Mouse (Mus musculus) midbrain, embryonic 12.5 days (tissue): Measurements from ENCODE around the gene Chtop. TPM values are rescaled to one million over a fixed set of nuclear protein-coding genes. Genes with fewer than 3 reads are reported as not detected.
A peak's percentile ranks its signal among the peaks of the same experiment; 100 is the strongest.

Experiments used
- ATAC-seq: fragments of 200-750 bp; cut with Nextera tagmentation; 2 replicates; pipeline ENCODE4 v1.8.0; 2017; ENCODE audit warnings: low read depth, moderate TSS enrichment, moderate library complexity; ENCODE audit not compliant: low FRiP score
- H3K27ac ChIP-seq: fragments of 300-500 bp; sonication (generic); replicated peaks from 2 replicates; pipeline ENCODE4 v1.5.1; 2016; ENCODE audit warnings: mild to moderate bottlenecking
- H3K27me3 ChIP-seq: fragments of 300-500 bp; sonication (generic); 2 replicates; pipeline ENCODE4 v1.6.1; 2016; ENCODE audit warnings: mild to moderate bottlenecking
- H3K36me3 ChIP-seq: fragments of 300-500 bp; sonication (generic); 2 replicates; pipeline ENCODE4 v1.6.1; 2016
- H3K4me1 ChIP-seq: fragments of 300-500 bp; sonication (generic); 2 replicates; pipeline ENCODE4 v1.6.1; 2016
- H3K4me2 ChIP-seq: fragments of 300-500 bp; sonication (generic); replicated peaks from 2 replicates; pipeline ENCODE4 v1.6.1; 2016; ENCODE audit warnings: mild to moderate bottlenecking, moderate library complexity
- H3K4me3 ChIP-seq: fragments of 300-500 bp; sonication (generic); 2 replicates; pipeline ENCODE4 v1.5.1; 2016; ENCODE audit warnings: mild to moderate bottlenecking
- H3K9ac ChIP-seq: fragments of 300-500 bp; sonication (generic); replicated peaks from 2 replicates; pipeline ENCODE4 v1.6.1; 2016; ENCODE audit warnings: mild to moderate bottlenecking, moderate library complexity
- H3K9me3 ChIP-seq: fragments of 300-500 bp; sonication (generic); 2 replicates; pipeline ENCODE4 v1.6.1; 2016; ENCODE audit warnings: mild to moderate bottlenecking
- WGBS: fragments of 180-500 bp; shearing (Covaris S2); methylation state at CpG from one replicate; pipeline ENCODE4 v1.1.7; 2016; 5-methylcytosine and 5-hydroxymethylcytosine counted together
- polyA plus RNA-seq: library from polyadenylated mRNA; unstranded; fragments of >200 nt; fragmentation: Nextera tagmentation; extraction: Ambion mirVana; gene quantifications from 2 replicates; pipeline ENCODE4 v1.2.1, GENCODE M21; 2016

The Chtop gene
- 220 and 221 TPM in 2 replicates for polyA plus RNA-seq

DNA sequence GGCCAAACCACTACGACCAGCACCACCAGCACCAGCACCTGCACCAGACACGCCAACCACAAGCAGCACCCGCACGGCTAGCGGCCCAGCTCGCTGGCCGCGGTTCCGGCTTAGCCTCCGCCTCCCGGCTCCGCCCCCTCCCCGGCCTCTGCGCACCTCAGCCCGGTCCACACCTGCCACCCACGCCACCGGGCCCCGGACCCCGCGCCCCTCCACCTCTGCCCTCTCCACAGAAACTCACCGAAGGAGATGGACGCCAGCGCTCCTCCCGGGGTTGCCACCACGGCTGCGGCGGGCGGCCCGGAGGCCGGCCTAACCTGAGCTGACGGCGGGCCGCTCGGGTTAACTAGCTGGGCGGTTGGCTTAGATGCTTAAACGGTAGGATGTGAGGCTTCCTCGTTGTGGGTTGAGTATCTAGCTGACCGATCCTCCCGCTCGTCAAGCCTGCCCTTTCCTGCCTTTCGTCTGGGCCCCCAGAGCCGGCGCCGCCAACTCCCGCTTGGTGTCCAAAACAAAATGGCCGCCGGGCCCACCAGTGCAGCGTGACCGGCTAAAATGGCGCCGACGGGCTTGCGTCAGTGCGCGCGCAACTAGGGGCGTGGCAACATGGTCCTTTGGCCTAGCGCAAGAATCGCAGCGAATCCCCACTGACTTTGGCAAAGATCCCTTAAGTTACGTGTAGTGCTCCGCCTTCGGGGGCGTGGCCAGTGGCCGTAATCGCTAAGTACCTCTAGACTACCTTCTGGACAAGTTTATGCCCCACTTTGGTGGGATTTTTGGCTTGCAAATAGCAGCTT is at the start of gene Chtop:
Chtop (minus strand) TSS at position 549 of the 797 bp plus-strand sequence.
- peak within 1 kb of the TSS; percentile 80 for H3K4me2 ChIP-seq
- peaks cover 20% of the 10 kb centered on the region for H3K4me1 ChIP-seq
- WGBS, result 0% methylated on average over 63 of the region's 66 CpGs
- peak within 1 kb of the TSS; percentile 97 for H3K4me3 ChIP-seq
- H3K27ac ChIP-seq, result peak within 1 kb of the TSS; percentile 92
- H3K9me3 ChIP-seq, result no peaks in the 10 kb centered on the region
- H3K36me3 ChIP-seq, result peaks cover 33% of the 10 kb centered on the region
- H3K9ac ChIP-seq, result peak within 1 kb of the TSS; percentile 99
- H3K27me3 ChIP-seq, result peaks cover 25% of the 10 kb centered on the region
- peak; percentile 92 for ATAC-seq

DNA sequence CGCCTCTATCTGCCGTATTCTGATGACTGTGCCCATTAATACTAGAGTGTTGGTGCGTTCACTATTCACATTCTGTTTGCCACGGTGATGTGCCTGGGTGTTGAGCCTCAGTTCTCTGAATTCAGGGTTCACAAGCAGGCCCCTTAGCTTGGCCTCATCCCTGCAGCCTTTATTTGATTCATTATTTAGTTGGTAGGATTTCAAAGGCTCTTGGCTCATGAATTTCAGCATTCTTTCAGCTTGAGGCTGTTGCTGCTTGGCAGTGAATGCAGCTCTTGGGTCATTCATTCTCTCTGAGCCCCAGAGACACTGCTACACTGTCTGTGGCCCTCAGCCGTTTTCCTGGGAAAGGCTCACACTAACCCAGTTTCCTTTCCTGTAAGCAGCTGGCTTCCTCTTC is 46.7 kb upstream of the Chtop start:
- H3K4me2 ChIP-seq, result no peak overlapping the region
- H3K4me3 ChIP-seq, result no peak overlapping the region
- 0 out of 2 replicates have a peak overlapping the region, but pooled peaks have one; percentile 12 for H3K27ac ChIP-seq
- no peaks in the 10 kb centered on the region for H3K27me3 ChIP-seq
- H3K9ac ChIP-seq, result no peak overlapping the region
- 32% methylated on average over 5 of the region's 5 CpGs for WGBS
- no peaks in the 10 kb centered on the region for H3K36me3 ChIP-seq
- peaks cover 4% of the 10 kb centered on the region; the same call in 1 of the 2 replicates for H3K4me1 ChIP-seq
- no peaks in the 10 kb centered on the region for H3K9me3 ChIP-seq
- peak; percentile 63 for ATAC-seq

DNA sequence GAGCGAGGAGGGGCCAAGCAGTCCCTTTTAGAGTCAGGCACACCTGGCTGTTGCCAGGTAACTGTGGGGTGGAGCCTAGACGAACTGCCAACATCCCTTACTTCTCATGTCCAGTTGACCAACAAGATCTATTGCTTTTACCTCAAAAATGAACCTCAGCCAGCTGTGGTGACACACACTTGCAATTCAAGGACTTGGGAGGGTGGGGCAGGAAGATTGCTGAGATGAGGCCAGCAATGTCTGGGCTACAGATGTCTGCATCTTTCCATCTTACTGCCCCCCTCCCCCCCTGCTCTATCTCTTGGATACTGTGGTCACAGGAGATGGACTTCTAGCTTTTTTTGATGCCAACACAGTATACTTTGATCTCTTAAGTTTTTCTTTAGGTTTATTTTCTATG is 42.9 kb upstream of the Chtop start:
- H3K27ac ChIP-seq, result no peak overlapping the region
- no peak for ATAC-seq
- no peaks in the 10 kb centered on the region for H3K36me3 ChIP-seq
- H3K9me3 ChIP-seq, result no peaks in the 10 kb centered on the region
- no peak overlapping the region for H3K9ac ChIP-seq
- no peak overlapping the region for H3K4me2 ChIP-seq
- peaks cover 4% of the 10 kb centered on the region; the same call in 1 of the 2 replicates for H3K4me1 ChIP-seq
- no peaks in the 10 kb centered on the region for H3K27me3 ChIP-seq
- 96% methylated on average over 2 of the region's 2 CpGs for WGBS
- H3K4me3 ChIP-seq, result no peak overlapping the region

- no peaks in the 10 kb centered on the region for H3K4me1 ChIP-seq
- H3K27me3 ChIP-seq, result no peaks in the 10 kb centered on the region
- no peaks in the 10 kb centered on the region for H3K9me3 ChIP-seq
- 95% methylated on average over 2 of the region's 2 CpGs for WGBS
- no peaks in the 10 kb centered on the region for H3K36me3 ChIP-seq
- no peak overlapping the region for H3K27ac ChIP-seq
- no peak overlapping the region for H3K4me2 ChIP-seq
- no peak overlapping the region for H3K9ac ChIP-seq
- no peak overlapping the region for H3K4me3 ChIP-seq
- ATAC-seq, result no peak
Measured at GRCm38 (mm10) chr3:90550421-90550790, 41.1 kb upstream of the Chtop start.

GRCm38 (mm10) chr3:90549676-90550420 is 40.5 kb upstream of the Chtop start:
- H3K4me1 ChIP-seq, result no peaks in the 10 kb centered on the region
- 66% methylated on average over 5 of the region's 5 CpGs for WGBS
- H3K36me3 ChIP-seq, result no peaks in the 10 kb centered on the region
- H3K27ac ChIP-seq, result no peak overlapping the region
- ATAC-seq, result no peak
- no peak overlapping the region for H3K9ac ChIP-seq
- no peak overlapping the region for H3K4me3 ChIP-seq
- no peaks in the 10 kb centered on the region for H3K9me3 ChIP-seq
- H3K27me3 ChIP-seq, result no peaks in the 10 kb centered on the region
- H3K4me2 ChIP-seq, result no peak overlapping the region

- H3K9me3 ChIP-seq, result no peaks in the 10 kb centered on the region
- peak overlapping the region; percentile 44; the same call in 1 of the 2 replicates for H3K9ac ChIP-seq
- H3K4me2 ChIP-seq, result peak overlapping the region; percentile 21; the same call in 1 of the 2 replicates
- no peak overlapping the region for H3K27ac ChIP-seq
- H3K27me3 ChIP-seq, result peaks cover 5% of the 10 kb centered on the region; the same call in 1 of the 2 replicates
- H3K36me3 ChIP-seq, result no peaks in the 10 kb centered on the region
- WGBS, result 31% methylated on average over 4 of the region's 4 CpGs
- peak; percentile 69 for ATAC-seq
- no peak overlapping the region for H3K4me3 ChIP-seq
- H3K4me1 ChIP-seq, result peaks cover 11% of the 10 kb centered on the region
Measured at GRCm38 (mm10) chr3:90540904-90541303, 31.6 kb upstream of the Chtop start.

- H3K36me3 ChIP-seq, result no peaks in the 10 kb centered on the region
- H3K9ac ChIP-seq, result no peak overlapping the region
- no peak overlapping the region for H3K4me2 ChIP-seq
- WGBS, result 84% methylated on average over 5 of the region's 5 CpGs
- peaks cover 5% of the 10 kb centered on the region; the same call in 1 of the 2 replicates for H3K27me3 ChIP-seq
- H3K4me1 ChIP-seq, result peaks cover 11% of the 10 kb centered on the region
- no peak for ATAC-seq
- H3K4me3 ChIP-seq, result no peak overlapping the region
- H3K27ac ChIP-seq, result no peak overlapping the region
- no peaks in the 10 kb centered on the region for H3K9me3 ChIP-seq
Measured at GRCm38 (mm10) chr3:90537905-90538296, 28.6 kb upstream of the Chtop start.

GRCm38 (mm10) chr3:90537141-90537904 is 28.0 kb upstream of the Chtop start, which contains the start of gene S100a16:
Gene S100a16, plus strand, starts transcription at chr3:90537254.
- Histone ChIP-seq H3K36me3 (no peaks in the 10 kb centered on the region), H3K9me3 (no peaks in the 10 kb centered on the region), H3K9ac (no peak within 1 kb of the TSS), H3K4me3 (no peak within 1 kb of the TSS), H3K4me1 (peaks cover 11% of the 10 kb centered on the region), H3K27ac (no peak within 1 kb of the TSS), H3K27me3 (peaks cover 5% of the 10 kb centered on the region; the same call in 1 of the 2 replicates), H3K4me2 (no peak within 1 kb of the TSS)
- WGBS, result 51% methylated on average over 10 of the region's 10 CpGs
- no peak for ATAC-seq

GRCm38 (mm10) chr3:90535446-90535845 is 26.1 kb upstream of the Chtop start:
- H3K27ac ChIP-seq, result no peak overlapping the region
- H3K9me3 ChIP-seq, result no peaks in the 10 kb centered on the region
- no peak for ATAC-seq
- no peak overlapping the region for H3K4me3 ChIP-seq
- peaks cover 5% of the 10 kb centered on the region; the same call in 1 of the 2 replicates for H3K27me3 ChIP-seq
- H3K9ac ChIP-seq, result no peak overlapping the region
- no peak overlapping the region for H3K4me2 ChIP-seq
- H3K36me3 ChIP-seq, result no peaks in the 10 kb centered on the region
- H3K4me1 ChIP-seq, result 0 out of 2 replicates have a peak, but pooled peaks cover under 1% of the 10 kb centered on the region
- WGBS, result 65% methylated on average over 1 of the region's 1 CpGs

DNA sequence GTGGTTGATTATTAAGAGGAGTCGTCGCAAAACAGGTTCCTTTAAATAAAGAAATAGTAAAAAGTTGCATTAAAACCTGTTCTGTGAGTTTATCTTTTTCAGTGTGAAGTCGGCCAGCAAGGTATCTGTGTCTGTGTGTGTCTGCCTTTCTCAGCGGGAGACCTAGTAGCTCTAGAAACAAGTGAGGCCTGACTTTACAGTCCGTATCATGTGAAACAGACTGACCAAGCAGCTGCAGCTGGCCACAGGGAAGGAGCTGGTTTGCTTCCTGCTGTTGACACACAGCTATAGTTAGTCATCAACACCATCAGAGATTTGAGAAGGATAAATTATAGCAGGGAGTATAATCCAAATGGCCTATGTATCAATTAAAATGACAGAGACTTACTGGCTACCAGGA is 22.4 kb upstream of the Chtop start:
- Histone ChIP-seq H3K4me3 (no peak overlapping the region), H3K4me1 (no peaks in the 10 kb centered on the region), H3K9ac (no peak overlapping the region), H3K27ac (no peak overlapping the region), H3K4me2 (no peak overlapping the region), H3K36me3 (no peaks in the 10 kb centered on the region), H3K27me3 (peaks cover 5% of the 10 kb centered on the region; the same call in 1 of the 2 replicates), H3K9me3 (no peaks in the 10 kb centered on the region)
- ATAC-seq, result no peak
- WGBS, result 76% methylated on average over 5 of the region's 5 CpGs

GRCm38 (mm10) chr3:90527291-90527873 is 18.1 kb upstream of the Chtop start:
- no peaks in the 10 kb centered on the region for H3K9me3 ChIP-seq
- H3K4me2 ChIP-seq, result no peak overlapping the region
- H3K36me3 ChIP-seq, result no peaks in the 10 kb centered on the region
- H3K9ac ChIP-seq, result no peak overlapping the region
- H3K27ac ChIP-seq, result no peak overlapping the region
- peaks cover 4% of the 10 kb centered on the region; the same call in 1 of the 2 replicates for H3K27me3 ChIP-seq
- no peak for ATAC-seq
- H3K4me3 ChIP-seq, result no peak overlapping the region
- no peaks in the 10 kb centered on the region for H3K4me1 ChIP-seq
- 88% methylated on average over 7 of the region's 7 CpGs for WGBS
